Mouse (Mus musculus): ENCODE results near the gene Mta3. TPM values are rescaled to one million over a fixed set of nuclear protein-coding genes. Genes with fewer than 3 reads are reported as not detected.
A peak's percentile ranks its signal among the peaks of the same experiment; 100 is the strongest.

Gene Mta3
- 32.6 and 35.4 TPM in 2 replicates for polyA plus RNA-seq (2016; fragmentation: Nextera tagmentation; extraction: Ambion mirVana)

- Histone ChIP-seq H3K4me1 (peaks cover 16% of the 10 kb centered on the region), H3K27me3 (ENCODE audit: low read depth, poor library complexity, severe bottlenecking) (0 out of 2 replicates have a peak, but pooled peaks cover 3% of the 10 kb centered on the region), H3K9me3 (replicated peaks) (no peaks in the 10 kb centered on the region), H3K27ac (replicated peaks) (peak within 1 kb of the TSS; percentile 98), H3K4me3 (peak within 1 kb of the TSS; percentile 88), H3K36me3 (peaks cover 11% of the 10 kb centered on the region)
- peak; percentile 69 for DNase-seq (ENCODE audit: low spot score)
- 2% methylated on average over 11 of the region's 56 CpGs for WGBS
Observed at GRCm38 (mm10) chr17:83706116-83706593, at the start of gene Mta3. TSS of gene Mta3 (plus strand) at chr17:83706163.

- Histone ChIP-seq H3K4me3 (no peak overlapping the region), H3K9me3 (replicated peaks) (no peaks in the 10 kb centered on the region), H3K36me3 (no peaks in the 10 kb centered on the region), H3K27me3 (ENCODE audit: low read depth, poor library complexity, severe bottlenecking) (no peaks in the 10 kb centered on the region), H3K4me1 (no peaks in the 10 kb centered on the region), H3K27ac (replicated peaks) (no peak overlapping the region)
- no peak for DNase-seq (ENCODE audit: low spot score)
- WGBS, result 81% methylated on average over 9 of the region's 9 CpGs
Observed at GRCm38 (mm10) chr17:83657375-83657774, 48.6 kb upstream of the Mta3 start.

GRCm38 (mm10) chr17:83658943-83659342 is 47.0 kb upstream of the Mta3 start:
- Histone ChIP-seq H3K27ac (replicated peaks) (no peak overlapping the region), H3K9me3 (replicated peaks) (no peaks in the 10 kb centered on the region), H3K4me3 (no peak overlapping the region), H3K4me1 (no peaks in the 10 kb centered on the region), H3K36me3 (no peaks in the 10 kb centered on the region), H3K27me3 (ENCODE audit: low read depth, poor library complexity, severe bottlenecking) (no peaks in the 10 kb centered on the region)
- 66% methylated on average over 1 of the region's 1 CpGs for WGBS
- no peak for DNase-seq (ENCODE audit: low spot score)

- no peak overlapping the region for H3K4me3 ChIP-seq
- no peak overlapping the region for H3K27ac ChIP-seq (replicated peaks)
- DNase-seq (ENCODE audit: low spot score), result no peak
- no peaks in the 10 kb centered on the region for H3K36me3 ChIP-seq
- H3K27me3 ChIP-seq (ENCODE audit: low read depth, poor library complexity, severe bottlenecking), result no peaks in the 10 kb centered on the region
- no peaks in the 10 kb centered on the region for H3K4me1 ChIP-seq
- WGBS, result 43% methylated on average over 8 of the region's 8 CpGs
- H3K9me3 ChIP-seq (replicated peaks), result no peaks in the 10 kb centered on the region
Observed at GRCm38 (mm10) chr17:83664761-83665160, 41.2 kb upstream of the Mta3 start.

GRCm38 (mm10) chr17:83666597-83667287 is 39.2 kb upstream of the Mta3 start:
- no peak for DNase-seq (ENCODE audit: low spot score)
- WGBS, result 79% methylated on average over 13 of the region's 13 CpGs

GRCm38 (mm10) chr17:83667934-83668690 is 37.9 kb upstream of the Mta3 start:
- Histone ChIP-seq H3K9me3 (replicated peaks) (no peaks in the 10 kb centered on the region), H3K36me3 (no peaks in the 10 kb centered on the region), H3K27ac (replicated peaks) (no peak overlapping the region), H3K27me3 (ENCODE audit: low read depth, poor library complexity, severe bottlenecking) (no peaks in the 10 kb centered on the region), H3K4me1 (no peaks in the 10 kb centered on the region), H3K4me3 (no peak overlapping the region)
- 81% methylated on average over 3 of the region's 3 CpGs for WGBS
- no peak for DNase-seq (ENCODE audit: low spot score)

More at GRCm38 (mm10) chr17:83666597-83667287, 39.2 kb upstream of the Mta3 start:
- Histone ChIP-seq H3K4me3 (no peak overlapping the region), H3K9me3 (replicated peaks) (no peaks in the 10 kb centered on the region), H3K36me3 (no peaks in the 10 kb centered on the region), H3K27me3 (ENCODE audit: low read depth, poor library complexity, severe bottlenecking) (no peaks in the 10 kb centered on the region), H3K4me1 (no peaks in the 10 kb centered on the region), H3K27ac (replicated peaks) (no peak overlapping the region)

DNA sequence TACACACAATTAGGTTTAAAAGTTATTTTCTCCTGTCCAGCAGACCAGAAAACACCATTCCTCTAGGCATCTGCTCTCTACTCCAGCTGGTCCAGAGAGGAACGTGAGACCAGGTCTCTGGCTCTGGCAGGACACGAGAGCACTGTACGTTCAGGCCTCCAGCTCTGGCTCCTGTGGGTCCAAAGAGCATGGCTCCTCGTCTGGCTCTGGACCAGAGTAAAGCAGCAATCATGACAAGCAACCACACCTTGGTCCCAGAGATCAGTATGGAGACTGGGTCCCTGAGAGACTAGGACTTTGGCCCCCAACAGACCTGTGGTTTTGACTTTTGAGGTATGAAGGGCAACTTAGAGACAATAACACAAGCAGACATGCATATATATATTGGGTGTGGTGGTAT is 33.3 kb upstream of the Mta3 start:
- 87% methylated on average over 4 of the region's 4 CpGs for WGBS
- no peak for DNase-seq (ENCODE audit: low spot score)
- no peak overlapping the region for H3K27ac ChIP-seq (replicated peaks)

DNA sequence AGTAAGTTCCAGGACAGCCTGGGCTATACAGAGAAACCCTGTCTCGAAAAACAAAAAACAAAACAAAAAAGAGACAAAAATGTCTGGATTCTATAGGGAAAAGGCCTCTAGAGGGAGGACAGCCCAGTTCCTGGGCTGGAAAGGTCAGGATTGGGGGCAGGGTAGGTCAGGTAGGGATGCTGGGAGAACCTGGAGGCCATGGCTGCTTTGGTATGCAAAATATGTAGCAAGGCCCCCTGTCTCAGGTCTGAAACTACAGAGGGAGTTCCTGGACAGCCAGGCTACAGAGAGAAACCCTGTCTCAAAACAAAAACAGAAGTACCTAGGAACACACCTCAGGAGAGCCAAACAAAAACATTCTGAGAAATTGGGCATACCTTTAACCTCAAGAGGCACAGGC is 28.6 kb upstream of the Mta3 start:
- Histone ChIP-seq H3K27me3 (ENCODE audit: low read depth, poor library complexity, severe bottlenecking) (no peaks in the 10 kb centered on the region), H3K4me1 (no peaks in the 10 kb centered on the region), H3K36me3 (no peaks in the 10 kb centered on the region), H3K9me3 (replicated peaks) (no peaks in the 10 kb centered on the region), H3K4me3 (no peak overlapping the region), H3K27ac (replicated peaks) (no peak overlapping the region)
- 77% methylated on average over 1 of the region's 1 CpGs for WGBS
- no peak for DNase-seq (ENCODE audit: low spot score)

More for the DNA sequence above, 33.3 kb upstream of the Mta3 start:
- Histone ChIP-seq H3K27me3 (ENCODE audit: low read depth, poor library complexity, severe bottlenecking) (no peaks in the 10 kb centered on the region), H3K4me1 (no peaks in the 10 kb centered on the region), H3K9me3 (replicated peaks) (no peaks in the 10 kb centered on the region), H3K4me3 (no peak overlapping the region), H3K36me3 (no peaks in the 10 kb centered on the region)

DNA sequence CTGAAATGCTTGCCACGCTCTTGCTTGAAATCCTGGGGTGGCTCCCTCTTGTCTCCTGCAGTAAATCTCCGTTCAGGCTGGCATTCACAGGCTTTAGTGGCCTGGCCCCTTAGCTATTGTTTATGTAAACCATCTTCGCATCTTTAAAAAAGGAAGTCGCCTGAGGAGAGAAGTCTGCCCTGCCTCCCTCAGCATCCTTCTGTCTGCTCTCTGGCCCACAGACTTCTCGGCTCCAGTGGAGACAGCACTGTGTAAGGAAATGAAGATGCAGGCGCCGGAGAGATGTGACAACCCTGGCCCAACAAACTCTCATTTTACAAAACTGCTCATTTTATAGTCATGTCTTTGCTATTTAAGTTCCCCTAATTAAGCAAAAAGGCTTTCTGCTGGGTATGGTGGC is 24.0 kb upstream of the Mta3 start:
- H3K9me3 ChIP-seq (replicated peaks), result 0 out of 2 replicates have a peak, but pooled peaks cover 3% of the 10 kb centered on the region
- no peaks in the 10 kb centered on the region for H3K36me3 ChIP-seq
- no peaks in the 10 kb centered on the region for H3K4me1 ChIP-seq
- no peaks in the 10 kb centered on the region for H3K27me3 ChIP-seq (ENCODE audit: low read depth, poor library complexity, severe bottlenecking)
- no peak overlapping the region for H3K27ac ChIP-seq (replicated peaks)
- WGBS, result 57% methylated on average over 7 of the region's 7 CpGs
- no peak for DNase-seq (ENCODE audit: low spot score)
- no peak overlapping the region for H3K4me3 ChIP-seq

- 90% methylated on average over 7 of the region's 7 CpGs for whole genome bisulfite sequencing
- Histone ChIP-seq H3K27ac (replicated peaks) (no peak overlapping the region), H3K4me1 (no peaks in the 10 kb centered on the region), H3K36me3 (no peaks in the 10 kb centered on the region), H3K9me3 (replicated peaks) (0 out of 2 replicates have a peak, but pooled peaks cover 8% of the 10 kb centered on the region), H3K4me3 (no peak overlapping the region), H3K27me3 (ENCODE audit: low read depth, poor library complexity, severe bottlenecking) (no peaks in the 10 kb centered on the region)
- DNase-seq (ENCODE audit: low spot score), result no peak
Observed at GRCm38 (mm10) chr17:83684475-83684874, 21.5 kb upstream of the Mta3 start.

DNA sequence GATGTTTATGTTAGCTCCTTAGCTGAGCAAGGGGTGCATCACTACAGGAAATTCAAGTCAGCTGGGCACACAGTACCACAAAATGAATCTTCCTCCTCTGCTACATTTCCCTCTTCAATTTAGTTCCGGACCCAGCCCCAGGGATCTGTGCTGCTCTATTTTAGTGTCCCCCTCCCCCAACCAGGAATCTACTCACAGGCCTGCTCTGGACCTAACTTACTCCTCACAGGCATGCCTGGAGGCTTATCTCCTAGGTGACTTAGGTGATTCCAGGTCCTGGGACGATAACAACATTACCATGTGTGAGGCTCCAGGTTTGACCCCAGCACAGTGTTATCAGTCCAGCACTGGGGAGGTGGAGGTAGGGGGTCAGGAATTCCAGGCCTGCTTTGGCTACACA is 15.5 kb upstream of the Mta3 start:
- H3K27ac ChIP-seq (replicated peaks), result no peak overlapping the region
- H3K36me3 ChIP-seq, result no peaks in the 10 kb centered on the region
- H3K4me3 ChIP-seq, result no peak overlapping the region
- no peak for DNase-seq (ENCODE audit: low spot score)
- H3K9me3 ChIP-seq (replicated peaks), result 0 out of 2 replicates have a peak, but pooled peaks cover 8% of the 10 kb centered on the region
- WGBS, result 67% methylated on average over 2 of the region's 2 CpGs
- no peaks in the 10 kb centered on the region for H3K4me1 ChIP-seq
- no peaks in the 10 kb centered on the region for H3K27me3 ChIP-seq (ENCODE audit: low read depth, poor library complexity, severe bottlenecking)

- no peak overlapping the region for H3K27ac ChIP-seq (replicated peaks)
- H3K36me3 ChIP-seq, result no peaks in the 10 kb centered on the region
- H3K9me3 ChIP-seq (replicated peaks), result 0 out of 2 replicates have a peak, but pooled peaks cover 8% of the 10 kb centered on the region
- no peak overlapping the region for H3K4me3 ChIP-seq
- H3K27me3 ChIP-seq (ENCODE audit: low read depth, poor library complexity, severe bottlenecking), result no peaks in the 10 kb centered on the region
- no peak for DNase-seq (ENCODE audit: low spot score)
- 81% methylated on average over 4 of the region's 4 CpGs for WGBS
- H3K4me1 ChIP-seq, result no peaks in the 10 kb centered on the region
Observed at GRCm38 (mm10) chr17:83691379-83691778, 14.6 kb upstream of the Mta3 start.

GRCm38 (mm10) chr17:83693941-83694340 is 12.0 kb upstream of the Mta3 start:
- H3K9me3 ChIP-seq (replicated peaks), result no peaks in the 10 kb centered on the region

More at GRCm38 (mm10) chr17:83693941-83694340, 12.0 kb upstream of the Mta3 start:
- 90% methylated on average over 9 of the region's 9 CpGs for WGBS
- no peaks in the 10 kb centered on the region for H3K36me3 ChIP-seq
- no peak overlapping the region for H3K27ac ChIP-seq (replicated peaks)
- no peaks in the 10 kb centered on the region for H3K4me1 ChIP-seq
- no peak overlapping the region for H3K4me3 ChIP-seq
- no peaks in the 10 kb centered on the region for H3K27me3 ChIP-seq (ENCODE audit: low read depth, poor library complexity, severe bottlenecking)
- DNase-seq (ENCODE audit: low spot score), result no peak
